Mouse (Mus musculus) layer of hippocampus, postnatal 36 days (tissue): ENCODE results near the gene Gm42417. TPM values are rescaled to one million over a fixed set of nuclear protein-coding genes. Genes with fewer than 3 reads are reported as not detected.

ENCODE experiments used
- DNase-seq, 2 experiments: peaks; one replicate each; pipeline ENCODE4 v3.0.0; 2022
- microRNA-seq, 2 experiments: library from miRNA; unstranded; fragments of <30 nt; microRNA quantifications; one replicate each; pipeline ENCODE4 v1.2.0; 2021
- total RNA-seq, 2 experiments: library from RNA; stranded (reverse); gene quantifications; 2 replicates each; pipeline ENCODE4 v1.2.3; 2021

The Gm42417 gene
- total RNA-seq, 2 experiments from 2014 or later: not detected

GRCm38 (mm10) chr1:36513718-36514117, 25.5 kb downstream of the Gm42417 start:
- DNase-seq: no peak

- DNase-seq: no peak
Measured at GRCm38 (mm10) chr1:36513310-36513709, 25.9 kb downstream of the Gm42417 start.

- no peak for DNase-seq
Measured at GRCm38 (mm10) chr1:36512966-36513280, 26.3 kb downstream of the Gm42417 start.

GRCm38 (mm10) chr1:36512089-36512965, 26.9 kb downstream of the Gm42417 start:
- DNase-seq: peak; percentile 34 to 60

- peak; percentile 99 for DNase-seq
Measured at GRCm38 (mm10) chr1:36511289-36512021, 27.8 kb downstream of the Gm42417 start, which contains the start of gene Cnnm3. TSS of gene Cnnm3 (plus strand) at chr1:36511867.

GRCm38 (mm10) chr1:36508238-36508637, 31.0 kb downstream of the Gm42417 start:
- DNase-seq: no peak

GRCm38 (mm10) chr1:36501261-36501660, 38.0 kb downstream of the Gm42417 start:
- peak; percentile 68 to 70 for DNase-seq

GRCm38 (mm10) chr1:36497312-36497711, 41.9 kb downstream of the Gm42417 start:
- no peak for DNase-seq

GRCm38 (mm10) chr1:36496719-36497118, 42.5 kb downstream of the Gm42417 start:
- DNase-seq: no peak

GRCm38 (mm10) chr1:36493299-36493698, 45.9 kb downstream of the Gm42417 start:
- no peak for DNase-seq

GRCm38 (mm10) chr1:36492416-36493139, 46.7 kb downstream of the Gm42417 start:
- DNase-seq: no peak

GRCm38 (mm10) chr1:36489661-36490060, 49.6 kb downstream of the Gm42417 start:
- no peak for DNase-seq

GRCm38 (mm10) chr1:36487111-36487510, 52.1 kb downstream of the Gm42417 start:
- no peak for DNase-seq

GRCm38 (mm10) chr1:36485080-36485479, 54.1 kb downstream of the Gm42417 start:
- DNase-seq: no peak

GRCm38 (mm10) chr1:36483825-36484224, 55.4 kb downstream of the Gm42417 start:
- no peak for DNase-seq

Small RNAs within 50 kb of the gene (microRNA-seq; reads per million reads assigned to microRNA genes)
- 0 reads per million in 2 experiments for gene Gm47280

Other genes with a start within 250 kb of the Gm42417 start
- gene Arid5a, start 231.7 kb downstream of the Gm42417 start, total RNA-seq: 10 to 100 TPM; 12.6 to 14.9 TPM
- 10 to 100 TPM; 70.3 to 74.4 TPM for gene Kansl3, start 170.2 kb downstream of the Gm42417 start, total RNA-seq
- not detected for gene Fer1l5, start 167.1 kb downstream of the Gm42417 start, total RNA-seq
- 10 to 100 TPM; 77.4 to 78.5 TPM for gene Lman2l, start 94.2 kb downstream of the Gm42417 start, total RNA-seq
- gene Cnnm4, start 67.8 kb downstream of the Gm42417 start, total RNA-seq: 10 to 100 TPM; 15.4 to 17.0 TPM
- 10 to 100 TPM; 29.0 to 39.0 TPM for gene Cnnm3, start 27.6 kb downstream of the Gm42417 start, total RNA-seq
- 1 to 10 TPM; 7.9 to 8.5 TPM for gene Ankrd23, start 2.5 kb downstream of the Gm42417 start, total RNA-seq
- gene Ankrd39, start 8.0 kb upstream of the Gm42417 start, total RNA-seq: 10 to 100 TPM; 11.9 to 12.6 TPM
- 10 to 100 TPM; 11.4 to 11.6 TPM for gene Sema4c, start 18.9 kb upstream of the Gm42417 start, total RNA-seq
- not detected for gene Fam178b, start 143.8 kb upstream of the Gm42417 start, total RNA-seq
- 100 to 1,000 TPM; 648 to 684 TPM for gene Cox5b, start 152.0 kb upstream of the Gm42417 start, total RNA-seq
- not detected for gene 4933424G06Rik, start 170.7 kb upstream of the Gm42417 start, total RNA-seq
- gene Actr1b, start 175.0 kb upstream of the Gm42417 start, total RNA-seq: 100 to 1,000 TPM; 246 to 247 TPM
- 1 to 10 TPM; 4.0 to 5.0 TPM for gene Zap70, start 222.4 kb upstream of the Gm42417 start, total RNA-seq